Mouse (Mus musculus): Measurements from ENCODE around the gene Memo1.

Memo1 gene

GRCm38 (mm10) chr17:74158161-74158560 lies 137.2 kb downstream of the Memo1 start:
- in situ Hi-C loops (cut with MboI, MseI) = no loop called here

Measured in T-helper 17 cell (primary cell).